Mouse (Mus musculus) heart, embryonic 16.5 days (tissue): ENCODE measurements around the gene Prph. TPM values are rescaled to one million over a fixed set of nuclear protein-coding genes. Genes with fewer than 3 reads are reported as not detected.

Source experiments
- ATAC-seq: fragments of 200-750 bp; cut with Nextera tagmentation; replicated peaks from 2 replicates; pipeline ENCODE4 v1.8.0; 2017; ENCODE audit warnings: moderate number of reproducible peaks; ENCODE audit not compliant: insufficient read depth, low FRiP score; ENCODE audit errors: extremely low read depth
- H3K27ac ChIP-seq: fragments of 300-500 bp; sonication (generic); 2 replicates; pipeline ENCODE4 v1.5.1; 2014; ENCODE audit warnings: mild to moderate bottlenecking, low read length, control low read depth, moderate library complexity
- H3K27me3 ChIP-seq: fragments of 300-500 bp; sonication (generic); 2 replicates; pipeline ENCODE4 v1.6.1; 2014; ENCODE audit warnings: low read length, mixed read lengths; ENCODE audit not compliant: control insufficient read depth, insufficient read depth
- H3K36me3 ChIP-seq: fragments of 300-500 bp; sonication (generic); 2 replicates; pipeline ENCODE4 v1.6.1; 2014; ENCODE audit not compliant: control insufficient read depth, insufficient read depth
- H3K4me1 ChIP-seq: fragments of 300-500 bp; sonication (generic); 2 replicates; pipeline ENCODE4 v1.6.1; 2014; ENCODE audit warnings: low read length, mixed read lengths; ENCODE audit not compliant: control insufficient read depth, insufficient read depth
- H3K4me2 ChIP-seq: fragments of 300-500 bp; sonication (generic); 2 replicates; pipeline ENCODE4 v1.6.1; 2014; ENCODE audit warnings: low read depth, mild to moderate bottlenecking, control low read depth, low read length
- H3K4me3 ChIP-seq: fragments of 300-500 bp; sonication (generic); 2 replicates; pipeline ENCODE4 v1.5.1; 2014; ENCODE audit warnings: mild to moderate bottlenecking, control low read depth, low read length
- H3K9ac ChIP-seq: fragments of 300-500 bp; sonication (generic); 2 replicates; pipeline ENCODE4 v1.6.1; 2014; ENCODE audit warnings: low read length, control low read depth
- H3K9me3 ChIP-seq: fragments of 300-500 bp; sonication (generic); replicated peaks from 2 replicates; pipeline ENCODE4 v1.6.1; 2016; ENCODE audit warnings: low read length; ENCODE audit not compliant: control insufficient read depth
- whole genome bisulfite sequencing: fragments of 180-500 bp; shearing (Covaris S2); extraction: QIAGEN DNeasy Blood & Tissue Kit; methylation state at CpG from one replicate; pipeline ENCODE4 v1.1.7; 2014; 5-methylcytosine and 5-hydroxymethylcytosine counted together
- polyA plus RNA-seq: library from polyadenylated mRNA; unstranded; fragments of >200 nt; fragmentation: Nextera tagmentation; extraction: Ambion mirVana; gene quantifications from 2 replicates; pipeline ENCODE4 v1.2.1, GENCODE M21; 2015

Gene Prph
- polyA plus RNA-seq, 1 experiment from 2014 or later = 2.4 TPM

DNA sequence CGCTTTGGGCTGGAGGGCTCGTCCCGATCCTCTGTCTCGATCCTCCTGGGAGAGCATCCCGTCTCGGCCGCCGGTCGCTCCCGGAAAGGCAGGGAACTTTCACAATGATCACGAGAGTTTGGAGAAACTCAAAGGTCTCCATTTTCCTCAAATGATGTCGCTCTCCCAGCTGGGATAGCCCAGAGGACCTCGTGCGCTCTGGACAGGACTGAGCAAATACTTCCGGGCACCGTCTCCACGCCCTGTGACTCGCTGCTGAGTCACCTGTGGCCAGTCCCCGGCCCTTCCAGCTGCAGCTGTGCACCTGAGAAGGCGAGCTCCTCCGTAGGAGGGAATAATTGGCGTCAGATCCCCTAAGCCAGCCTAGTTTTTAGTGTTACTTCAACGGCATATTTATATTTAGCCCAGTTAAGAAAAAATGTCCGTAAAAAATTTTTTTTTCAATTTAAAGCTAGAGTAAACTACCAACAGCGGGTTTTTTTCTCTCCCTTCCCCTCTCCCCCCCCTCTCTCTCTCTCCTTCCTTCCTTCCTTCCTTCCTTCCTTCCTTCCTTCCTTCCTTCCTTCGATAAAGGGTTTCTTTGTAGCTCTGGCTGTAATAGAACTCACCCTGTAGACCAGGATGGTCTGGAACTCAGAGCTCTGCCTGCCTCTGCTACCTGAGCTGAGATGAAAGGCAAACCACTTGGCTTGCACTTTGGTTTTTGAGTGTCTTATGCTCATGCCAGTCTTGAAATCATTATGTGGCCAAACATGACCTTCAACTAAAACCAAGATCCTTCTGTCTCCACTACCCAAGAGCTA lies 24.2 kb upstream of the Prph start:
- Histone ChIP-seq H3K4me3 (peak overlapping the region; percentile 86), H3K27me3 (no peaks in the 10 kb centered on the region), H3K36me3 (peaks cover 8% of the 10 kb centered on the region), H3K9me3 (no peaks in the 10 kb centered on the region), H3K27ac (peak overlapping the region; percentile 95), H3K9ac (peak overlapping the region; percentile 88), H3K4me1 (peaks cover 48% of the 10 kb centered on the region), H3K4me2 (peak overlapping the region; percentile 70)
- 4% methylated on average over 26 of the region's 26 CpGs for WGBS
- peak; percentile 19; the same call in 1 of the 2 replicates for ATAC-seq

GRCm38 (mm10) chr15:99031388-99031675 lies 23.6 kb upstream of the Prph start:
- 63% methylated on average over 4 of the region's 4 CpGs for WGBS
- no peak for ATAC-seq
- Histone ChIP-seq H3K27me3 (no peaks in the 10 kb centered on the region), H3K9me3 (no peaks in the 10 kb centered on the region), H3K36me3 (peaks cover 8% of the 10 kb centered on the region), H3K4me1 (peaks cover 49% of the 10 kb centered on the region), H3K27ac (no peak overlapping the region), H3K4me2 (peak overlapping the region; percentile 70), H3K4me3 (peak overlapping the region; percentile 86), H3K9ac (peak overlapping the region; percentile 88)

GRCm38 (mm10) chr15:99032041-99032725 lies 22.8 kb upstream of the Prph start:
- no peaks in the 10 kb centered on the region for H3K9me3 ChIP-seq
- peak overlapping the region; percentile 70 for H3K4me2 ChIP-seq
- H3K36me3 ChIP-seq = peaks cover 8% of the 10 kb centered on the region
- H3K27me3 ChIP-seq = no peaks in the 10 kb centered on the region
- H3K4me3 ChIP-seq = peak overlapping the region; percentile 86
- peaks cover 55% of the 10 kb centered on the region for H3K4me1 ChIP-seq
- 58% methylated on average over 9 of the region's 9 CpGs for WGBS
- no peak for ATAC-seq
- peak overlapping the region; percentile 7; the same call in 1 of the 2 replicates for H3K27ac ChIP-seq
- peak overlapping the region; percentile 51 for H3K9ac ChIP-seq

GRCm38 (mm10) chr15:99032726-99033250 lies 22.2 kb upstream of the Prph start:
- Histone ChIP-seq H3K4me2 (peak overlapping the region; percentile 70), H3K4me1 (peaks cover 55% of the 10 kb centered on the region), H3K36me3 (peaks cover 8% of the 10 kb centered on the region), H3K9ac (peak overlapping the region; percentile 51), H3K27ac (peak overlapping the region; percentile 3), H3K27me3 (no peaks in the 10 kb centered on the region), H3K9me3 (no peaks in the 10 kb centered on the region), H3K4me3 (peak overlapping the region; percentile 86)
- WGBS = 40% methylated on average over 7 of the region's 7 CpGs
- ATAC-seq = no peak

- Histone ChIP-seq H3K27ac (peak overlapping the region; percentile 15; the same call in 1 of the 2 replicates), H3K4me1 (peaks cover 55% of the 10 kb centered on the region), H3K9me3 (no peaks in the 10 kb centered on the region), H3K9ac (no peak overlapping the region), H3K27me3 (no peaks in the 10 kb centered on the region), H3K36me3 (peaks cover 11% of the 10 kb centered on the region), H3K4me2 (peak overlapping the region; percentile 70; the same call in 1 of the 2 replicates), H3K4me3 (no peak overlapping the region; the same call in 1 of the 2 replicates)
- 35% methylated on average over 7 of the region's 7 CpGs for WGBS
- no peak for ATAC-seq
These were observed 21.3 kb upstream of the Prph start for GRCm38 (mm10) chr15:99033498-99034270.

- H3K4me2 ChIP-seq = no peak overlapping the region
- H3K9me3 ChIP-seq = no peaks in the 10 kb centered on the region
- H3K27me3 ChIP-seq = no peaks in the 10 kb centered on the region
- peaks cover 47% of the 10 kb centered on the region for H3K4me1 ChIP-seq
- H3K36me3 ChIP-seq = peaks cover 11% of the 10 kb centered on the region
- no peak overlapping the region for H3K27ac ChIP-seq
- no peak overlapping the region for H3K9ac ChIP-seq
- no peak for ATAC-seq
- 73% methylated on average over 4 of the region's 4 CpGs for WGBS
- H3K4me3 ChIP-seq = no peak overlapping the region
These were observed 19.5 kb upstream of the Prph start for GRCm38 (mm10) chr15:99035431-99035830.

DNA sequence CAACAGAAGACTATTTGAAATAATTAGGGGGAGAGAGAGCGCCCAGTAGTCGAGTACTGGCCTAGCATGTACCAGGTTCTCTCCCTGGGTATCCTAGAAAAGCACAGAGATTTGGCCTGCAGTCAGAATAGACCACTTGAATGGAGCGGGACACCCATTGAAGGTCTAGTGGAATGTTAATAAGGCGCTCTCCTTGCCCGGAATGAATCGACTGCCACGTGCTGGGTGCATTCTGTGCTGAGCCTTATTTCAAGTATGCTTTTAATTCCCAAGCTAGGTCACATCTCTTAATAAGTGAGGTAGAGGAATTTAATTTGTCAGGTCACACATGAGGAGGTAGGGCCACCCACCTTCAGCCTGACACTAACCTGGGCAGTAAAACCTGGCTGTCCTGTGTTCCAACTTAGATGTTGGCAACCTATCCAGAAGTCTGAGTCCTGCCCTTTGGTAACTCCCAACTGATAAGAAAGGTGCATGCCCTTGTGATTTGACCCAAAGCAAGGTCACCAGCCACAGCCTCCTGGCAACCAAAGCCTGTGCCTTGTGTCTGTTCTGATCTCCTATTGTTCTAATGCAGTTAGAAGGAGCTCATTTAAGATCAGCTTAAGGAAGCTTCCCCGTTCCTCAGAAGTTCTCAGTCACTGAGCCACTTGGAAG lies 18.6 kb upstream of the Prph start:
- Histone ChIP-seq H3K4me1 (peaks cover 42% of the 10 kb centered on the region), H3K36me3 (peaks cover 11% of the 10 kb centered on the region), H3K4me2 (peak overlapping the region; percentile 18; the same call in 1 of the 2 replicates), H3K9me3 (no peaks in the 10 kb centered on the region), H3K4me3 (no peak overlapping the region), H3K27ac (peak overlapping the region; percentile 79), H3K9ac (no peak overlapping the region), H3K27me3 (no peaks in the 10 kb centered on the region)
- 52% methylated on average over 8 of the region's 8 CpGs for whole genome bisulfite sequencing
- ATAC-seq = peak; percentile 74

GRCm38 (mm10) chr15:99038025-99038424 lies 16.9 kb upstream of the Prph start:
- WGBS = 92% methylated on average over 1 of the region's 1 CpGs
- H3K4me3 ChIP-seq = no peak overlapping the region
- H3K9me3 ChIP-seq = no peaks in the 10 kb centered on the region
- H3K27me3 ChIP-seq = no peaks in the 10 kb centered on the region
- H3K4me1 ChIP-seq = peaks cover 30% of the 10 kb centered on the region
- H3K36me3 ChIP-seq = peaks cover 11% of the 10 kb centered on the region
- H3K9ac ChIP-seq = no peak overlapping the region
- H3K4me2 ChIP-seq = no peak overlapping the region
- H3K27ac ChIP-seq = no peak overlapping the region
- ATAC-seq = no peak
